Mouse (Mus musculus) limb, embryonic 12.5 days (tissue): ENCODE data around the gene Setd2. TPM values are rescaled to one million over a fixed set of nuclear protein-coding genes. Genes with fewer than 3 reads are reported as not detected.
A peak's percentile ranks its signal among the peaks of the same experiment; 100 is the strongest.

Source experiments
- ATAC-seq: fragments of 200-750 bp; cut with Nextera tagmentation; 2 replicates; pipeline ENCODE4 v1.8.0; 2017; ENCODE audit warnings: low read depth, moderate TSS enrichment; ENCODE audit not compliant: insufficient number of reproducible peaks, insufficient read depth, low FRiP score, low TSS enrichment
- H3K27ac ChIP-seq: fragments of 300-500 bp; sonication (generic); 2 replicates; pipeline ENCODE4 v1.5.1; 2016; ENCODE audit warnings: mild to moderate bottlenecking, moderate library complexity
- H3K27me3 ChIP-seq: fragments of 300-500 bp; sonication (generic); 2 replicates; pipeline ENCODE4 v1.6.1; 2016; ENCODE audit warnings: mild to moderate bottlenecking, moderate library complexity
- H3K36me3 ChIP-seq: fragments of 300-500 bp; sonication (generic); 2 replicates; pipeline ENCODE4 v1.6.1; 2016; ENCODE audit warnings: mild to moderate bottlenecking, moderate library complexity
- H3K4me1 ChIP-seq: fragments of 300-500 bp; sonication (generic); replicated peaks from 2 replicates; pipeline ENCODE4 v1.6.1; 2016
- H3K4me2 ChIP-seq: fragments of 300-500 bp; sonication (generic); 2 replicates; pipeline ENCODE4 v1.6.1; 2016; ENCODE audit warnings: mild to moderate bottlenecking, moderate library complexity
- H3K4me3 ChIP-seq: fragments of 300-500 bp; sonication (generic); replicated peaks from 2 replicates; pipeline ENCODE4 v1.5.1; 2016; ENCODE audit warnings: mild to moderate bottlenecking
- H3K9ac ChIP-seq: fragments of 300-500 bp; sonication (generic); replicated peaks from 2 replicates; pipeline ENCODE4 v1.6.1; 2016; ENCODE audit warnings: mild to moderate bottlenecking, moderate library complexity
- H3K9me3 ChIP-seq: fragments of 300-500 bp; sonication (generic); 2 replicates; pipeline ENCODE4 v1.6.1; 2016; ENCODE audit warnings: mild to moderate bottlenecking, moderate library complexity
- WGBS: fragments of 180-500 bp; shearing (Covaris S2); methylation state at CpG from one replicate; pipeline ENCODE4 v1.1.7; 2016; 5-methylcytosine and 5-hydroxymethylcytosine counted together
- polyA plus RNA-seq: library from polyadenylated mRNA; unstranded; fragments of >200 nt; fragmentation: Nextera tagmentation; extraction: Ambion mirVana; gene quantifications from 2 replicates; pipeline ENCODE4 v1.2.1, GENCODE M21; 2016

Gene Setd2
- polyA plus RNA-seq, 1 experiment from 2014 or later, result 51.2 TPM

GRCm38 (mm10) chr9:110623416-110624195, 91.2 kb downstream of the Setd2 start:
- no peak for ATAC-seq
- Histone ChIP-seq H3K4me3 (peak overlapping the region; percentile 54), H3K9me3 (no peaks in the 10 kb centered on the region), H3K36me3 (peaks cover 44% of the 10 kb centered on the region), H3K27ac (peak overlapping the region; percentile 90), H3K4me1 (peaks cover 21% of the 10 kb centered on the region), H3K4me2 (peak overlapping the region; percentile 85), H3K9ac (peak overlapping the region; percentile 56), H3K27me3 (peaks cover 6% of the 10 kb centered on the region)
- 36% methylated on average over 8 of the region's 8 CpGs for WGBS

- H3K36me3 ChIP-seq, result peaks cover 34% of the 10 kb centered on the region
- H3K4me1 ChIP-seq, result peaks cover 21% of the 10 kb centered on the region
- H3K4me2 ChIP-seq, result peak within 1 kb of the TSS; percentile 85
- peaks cover 10% of the 10 kb centered on the region for H3K27me3 ChIP-seq
- peak within 1 kb of the TSS; percentile 73 for H3K9ac ChIP-seq
- WGBS, result 1% methylated on average over 41 of the region's 41 CpGs
- H3K27ac ChIP-seq, result peak within 1 kb of the TSS; percentile 90
- H3K4me3 ChIP-seq, result peak within 1 kb of the TSS; percentile 54
- H3K9me3 ChIP-seq, result no peaks in the 10 kb centered on the region
- peak; percentile 85 for ATAC-seq
Observed at GRCm38 (mm10) chr9:110624361-110625166, 92.2 kb downstream of the Setd2 start, which contains the start of gene Nradd. Gene Nradd, minus strand, starts transcription at chr9:110624452.

DNA sequence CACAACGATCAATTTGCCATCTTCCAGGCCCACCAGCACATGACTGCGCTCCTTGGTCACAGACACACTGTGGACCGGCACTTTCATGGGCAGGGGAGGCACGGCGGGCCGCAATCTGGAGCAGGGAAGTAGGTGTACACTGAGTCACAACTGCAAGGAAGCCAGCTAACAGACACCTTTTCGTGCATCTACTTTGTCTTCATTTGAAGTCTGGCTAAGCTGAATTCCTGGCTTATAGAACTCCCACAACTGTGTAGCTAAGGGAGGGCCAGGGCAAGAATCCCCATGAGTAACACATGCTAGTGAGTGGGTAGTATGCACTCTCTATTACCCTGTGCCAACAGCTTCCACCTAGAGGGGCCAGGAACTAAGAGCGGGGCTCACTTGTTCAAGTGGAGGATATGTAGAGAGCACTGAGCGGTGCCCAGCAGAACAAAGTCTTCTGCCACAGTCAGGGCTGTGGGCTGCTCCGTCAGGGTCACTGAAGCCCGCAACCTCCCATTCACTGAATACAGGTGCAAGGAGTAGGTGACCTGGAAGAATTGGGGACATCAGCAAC, 93.0 kb downstream of the Setd2 start:
- peaks cover 21% of the 10 kb centered on the region for H3K4me1 ChIP-seq
- WGBS, result 65% methylated on average over 11 of the region's 11 CpGs
- H3K27ac ChIP-seq, result peak overlapping the region; percentile 90

DNA sequence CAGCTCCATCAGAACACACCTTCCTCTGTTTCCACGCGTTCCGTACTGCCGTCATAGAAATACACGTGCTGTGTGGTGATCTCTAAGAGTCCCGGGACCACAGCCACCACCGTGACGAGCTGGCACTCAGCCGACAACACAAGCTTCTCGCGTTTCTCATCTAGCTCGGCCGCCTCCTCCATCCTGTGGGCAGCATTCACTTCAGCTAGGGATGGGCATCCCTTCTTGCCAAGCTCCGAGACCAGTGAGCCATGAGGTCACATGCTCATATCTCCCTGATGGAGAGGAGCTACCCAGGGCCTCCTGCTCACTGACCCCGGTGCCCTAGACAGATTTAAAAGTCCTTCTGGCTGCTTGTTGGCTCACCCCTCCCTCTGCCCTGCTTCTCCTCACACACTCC, 97.8 kb downstream of the Setd2 start:
- Histone ChIP-seq H3K9ac (no peak overlapping the region), H3K4me2 (no peak overlapping the region), H3K27ac (no peak overlapping the region), H3K27me3 (peaks cover 64% of the 10 kb centered on the region), H3K4me1 (peaks cover 21% of the 10 kb centered on the region), H3K36me3 (no peaks in the 10 kb centered on the region), H3K9me3 (no peaks in the 10 kb centered on the region), H3K4me3 (no peak overlapping the region)
- no peak for ATAC-seq
- WGBS, result 84% methylated on average over 15 of the region's 15 CpGs

More for the DNA sequence above, 93.0 kb downstream of the Setd2 start:
- peak overlapping the region; percentile 85 for H3K4me2 ChIP-seq
- ATAC-seq, result 0 out of 2 replicates have a peak, but pooled peaks have one; percentile 7
- H3K27me3 ChIP-seq, result peaks cover 18% of the 10 kb centered on the region
- H3K9me3 ChIP-seq, result no peaks in the 10 kb centered on the region
- H3K36me3 ChIP-seq, result peaks cover 26% of the 10 kb centered on the region
- peak overlapping the region; percentile 54 for H3K4me3 ChIP-seq
- H3K9ac ChIP-seq, result peak overlapping the region; percentile 73

GRCm38 (mm10) chr9:110631191-110631590, 98.8 kb downstream of the Setd2 start:
- Histone ChIP-seq H3K27ac (no peak overlapping the region), H3K36me3 (no peaks in the 10 kb centered on the region), H3K27me3 (peaks cover 69% of the 10 kb centered on the region), H3K9ac (no peak overlapping the region), H3K4me1 (peaks cover 17% of the 10 kb centered on the region), H3K4me2 (peak overlapping the region; percentile 59), H3K9me3 (no peaks in the 10 kb centered on the region), H3K4me3 (peak overlapping the region; percentile 33)
- WGBS, result 11% methylated on average over 10 of the region's 10 CpGs
- no peak for ATAC-seq

DNA sequence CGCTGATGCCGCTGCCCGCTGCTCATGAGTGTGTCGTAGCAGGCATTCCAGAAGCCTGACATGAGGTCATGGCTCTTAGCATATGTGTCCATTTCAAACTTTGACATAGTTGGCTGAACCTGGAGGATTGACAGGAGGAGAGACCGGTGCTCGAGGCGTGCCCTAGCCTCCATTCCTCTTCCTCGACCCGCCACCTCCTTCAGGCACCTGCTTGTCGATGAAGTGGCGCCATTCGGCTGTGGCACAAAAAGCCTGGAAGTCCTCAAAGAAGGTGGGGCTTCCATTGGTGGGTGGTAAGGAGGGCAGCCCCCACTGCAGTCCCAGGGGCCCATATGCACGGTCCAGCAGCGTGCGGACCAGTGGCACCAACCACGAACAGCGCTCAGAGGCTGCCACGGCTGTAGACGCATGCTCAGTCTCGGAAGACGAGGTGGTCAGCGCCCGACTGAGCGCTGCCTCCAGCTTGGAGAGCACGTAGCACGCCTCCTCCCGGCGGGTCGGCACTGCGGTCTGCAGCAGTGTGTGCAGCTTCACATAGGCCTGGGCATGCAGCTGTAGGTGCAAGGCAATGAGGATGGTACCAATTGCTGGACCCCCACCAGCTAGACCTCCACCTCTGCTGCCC, 99.4 kb downstream of the Setd2 start:
- H3K36me3 ChIP-seq, result no peaks in the 10 kb centered on the region
- H3K27ac ChIP-seq, result no peak overlapping the region
- no peaks in the 10 kb centered on the region for H3K9me3 ChIP-seq
- no peak for ATAC-seq
- H3K4me1 ChIP-seq, result peaks cover 17% of the 10 kb centered on the region
- WGBS, result 13% methylated on average over 30 of the region's 30 CpGs
- no peak overlapping the region; the same call in 1 of the 2 replicates for H3K9ac ChIP-seq
- peak overlapping the region; percentile 33 for H3K4me3 ChIP-seq
- peaks cover 73% of the 10 kb centered on the region for H3K27me3 ChIP-seq
- peak overlapping the region; percentile 59 for H3K4me2 ChIP-seq

DNA sequence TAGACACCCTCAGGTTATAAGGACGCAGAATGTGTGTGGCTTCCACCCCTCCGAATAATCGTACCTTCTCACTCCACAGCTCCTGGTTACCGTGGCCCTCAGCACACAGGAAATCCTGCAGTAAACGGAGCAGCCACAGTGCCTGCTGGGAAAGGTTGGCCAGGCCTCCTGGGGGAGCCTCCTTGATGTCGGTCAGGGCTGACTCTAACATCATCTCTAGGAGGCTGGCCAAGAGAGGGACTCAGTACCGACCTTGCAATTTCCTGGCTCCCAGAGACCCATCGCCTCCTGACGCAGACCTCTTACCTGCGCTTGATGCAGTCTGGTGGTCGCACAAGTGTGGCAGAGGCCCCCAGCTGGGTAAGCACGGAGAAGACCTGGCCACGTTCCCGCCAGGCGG, 100.3 kb downstream of the Setd2 start:
- no peak overlapping the region for H3K4me3 ChIP-seq
- H3K4me1 ChIP-seq, result peaks cover 17% of the 10 kb centered on the region
- H3K9me3 ChIP-seq, result no peaks in the 10 kb centered on the region
- no peak overlapping the region; the same call in 1 of the 2 replicates for H3K9ac ChIP-seq
- WGBS, result 80% methylated on average over 15 of the region's 15 CpGs
- ATAC-seq, result no peak
- H3K4me2 ChIP-seq, result no peak overlapping the region
- H3K36me3 ChIP-seq, result no peaks in the 10 kb centered on the region
- peaks cover 72% of the 10 kb centered on the region for H3K27me3 ChIP-seq
- H3K27ac ChIP-seq, result no peak overlapping the region

DNA sequence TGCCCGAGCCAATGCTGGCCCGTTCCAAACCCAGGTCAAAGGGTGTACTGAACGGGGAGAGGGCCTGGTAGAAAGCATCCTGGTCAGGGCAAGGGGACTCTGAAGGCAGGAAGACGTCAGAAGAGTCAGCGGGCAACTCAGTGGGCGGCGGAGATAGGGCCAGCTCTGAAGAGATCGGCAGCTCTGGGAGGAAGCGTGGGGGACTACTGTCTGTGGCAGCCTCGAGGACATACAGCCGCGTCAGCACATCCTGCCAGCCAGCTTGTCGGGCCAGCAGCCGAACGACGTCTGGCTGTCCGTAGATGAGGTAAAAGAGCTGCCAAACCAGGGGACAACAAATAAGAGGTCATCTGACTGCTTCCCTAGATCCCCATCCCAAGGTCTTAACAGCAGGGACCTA, 101.5 kb downstream of the Setd2 start:
- H3K9me3 ChIP-seq, result no peaks in the 10 kb centered on the region
- H3K4me1 ChIP-seq, result peaks cover 21% of the 10 kb centered on the region
- ATAC-seq, result no peak
- peaks cover 70% of the 10 kb centered on the region for H3K27me3 ChIP-seq
- H3K36me3 ChIP-seq, result no peaks in the 10 kb centered on the region
- H3K9ac ChIP-seq, result no peak overlapping the region
- H3K4me2 ChIP-seq, result no peak overlapping the region
- 82% methylated on average over 17 of the region's 17 CpGs for WGBS
- no peak overlapping the region for H3K4me3 ChIP-seq
- no peak overlapping the region for H3K27ac ChIP-seq

- Histone ChIP-seq H3K4me2 (peak overlapping the region; percentile 6; the same call in 1 of the 2 replicates), H3K27me3 (peaks cover 60% of the 10 kb centered on the region)
Observed at GRCm38 (mm10) chr9:110635225-110635624, 102.8 kb downstream of the Setd2 start.

DNA sequence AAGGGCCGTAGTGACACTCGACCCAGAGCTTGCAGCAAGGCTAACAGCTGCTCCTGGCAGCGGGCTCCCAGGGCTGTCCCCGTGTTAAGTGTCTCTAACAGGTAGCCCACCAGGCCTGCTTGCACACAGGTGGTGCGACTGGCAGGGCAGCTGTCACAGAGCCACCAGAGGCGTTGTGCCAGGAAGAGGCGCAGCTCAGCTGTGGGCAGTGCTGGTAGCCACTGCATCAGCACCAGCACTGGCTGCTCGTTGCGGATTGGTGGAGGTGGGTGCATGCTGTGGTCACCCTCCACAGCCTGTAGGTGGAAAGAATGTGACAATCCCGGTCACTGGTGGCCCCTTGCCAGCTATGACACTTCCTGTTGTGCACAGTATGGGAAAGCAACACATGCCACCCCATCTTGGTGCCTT, 106.2 kb downstream of the Setd2 start:
- no peaks in the 10 kb centered on the region for H3K9me3 ChIP-seq
- ATAC-seq, result no peak
- no peak overlapping the region for H3K4me2 ChIP-seq
- H3K9ac ChIP-seq, result no peak overlapping the region
- peaks cover 26% of the 10 kb centered on the region for H3K27me3 ChIP-seq
- 77% methylated on average over 10 of the region's 10 CpGs for WGBS
- H3K36me3 ChIP-seq, result no peaks in the 10 kb centered on the region
- peaks cover 9% of the 10 kb centered on the region for H3K4me1 ChIP-seq
- no peak overlapping the region for H3K4me3 ChIP-seq
- no peak overlapping the region for H3K27ac ChIP-seq

More at GRCm38 (mm10) chr9:110635225-110635624, 102.8 kb downstream of the Setd2 start:
- H3K9ac ChIP-seq, result no peak overlapping the region; the same call in 1 of the 2 replicates
- no peak overlapping the region for H3K4me3 ChIP-seq
- ATAC-seq, result no peak
- no peaks in the 10 kb centered on the region for H3K9me3 ChIP-seq
- WGBS, result 10% methylated on average over 19 of the region's 19 CpGs
- peaks cover 21% of the 10 kb centered on the region for H3K4me1 ChIP-seq
- H3K27ac ChIP-seq, result no peak overlapping the region
- no peaks in the 10 kb centered on the region for H3K36me3 ChIP-seq
